Mouse (Mus musculus) bone marrow macrophage, adult 2 months (primary cell): ENCODE results near the gene Gpr4.

Experiments
- CTCF ChIP-seq: IDR thresholded peaks from 2 replicates; pipeline ENCODE4 v1.5.1; 2012; ENCODE audit warnings: low read depth, mild to moderate bottlenecking, low read length, moderate library complexity
- POLR2A ChIP-seq: IDR thresholded peaks from 2 replicates; pipeline ENCODE4 v1.6.1; 2012; ENCODE audit warnings: mild to moderate bottlenecking, low read depth, low read length, borderline replicate concordance

GRCm38 (mm10) chr7:19222875-19223274 is 10.5 kb downstream of the Gpr4 start:
- TF ChIP-seq CTCF (no peak), POLR2A (no peak)
